Mouse (Mus musculus): ENCODE results near the gene Polr2e.
A peak's percentile ranks its signal among the peaks of the same experiment; 100 is the strongest.

Polr2e gene

DNA sequence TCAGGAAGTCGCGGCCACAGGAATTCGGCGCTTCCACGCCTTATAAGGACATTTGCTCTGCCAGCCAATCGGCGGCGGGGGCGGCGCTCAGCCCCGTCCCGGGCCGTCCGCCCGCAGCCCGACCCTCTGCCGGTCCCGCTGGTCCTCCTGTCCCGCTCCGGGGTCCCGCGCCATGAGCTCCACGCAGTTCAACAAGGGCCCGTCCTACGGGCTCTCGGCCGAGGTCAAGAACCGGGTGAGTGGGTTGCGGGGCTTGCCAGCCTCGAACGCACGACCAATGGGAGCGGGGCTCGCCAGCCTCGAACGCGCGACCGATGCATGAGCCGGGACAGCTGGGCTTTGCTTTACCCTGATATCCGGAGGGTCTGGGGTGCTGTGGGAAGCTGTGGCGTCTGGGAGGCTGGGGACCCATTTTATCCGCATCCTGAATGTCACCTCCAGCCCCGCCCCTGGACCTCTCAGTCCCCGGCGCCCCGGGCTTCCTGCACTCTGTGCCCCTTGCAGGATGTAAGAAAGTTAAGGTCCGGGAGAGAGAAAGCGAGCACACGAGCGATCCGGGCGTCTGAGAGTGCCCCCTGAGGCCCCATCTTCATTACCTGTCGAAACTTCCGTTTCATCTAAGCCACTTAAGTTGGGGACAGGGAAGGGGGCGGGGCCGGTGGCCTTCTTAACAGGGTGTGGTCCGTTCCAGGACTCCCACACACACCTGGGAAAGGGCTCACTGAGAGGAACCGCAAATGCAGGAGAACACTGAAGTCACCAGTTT, 50.9 kb downstream of the Polr2e start, which contains the start of gene Cnn2:
Gene Cnn2 (plus strand): TSS at position 79 of the 766 bp plus-strand sequence.
- peak; percentile 80 for DNase-seq (ENCODE audit: low spot score)

DNA sequence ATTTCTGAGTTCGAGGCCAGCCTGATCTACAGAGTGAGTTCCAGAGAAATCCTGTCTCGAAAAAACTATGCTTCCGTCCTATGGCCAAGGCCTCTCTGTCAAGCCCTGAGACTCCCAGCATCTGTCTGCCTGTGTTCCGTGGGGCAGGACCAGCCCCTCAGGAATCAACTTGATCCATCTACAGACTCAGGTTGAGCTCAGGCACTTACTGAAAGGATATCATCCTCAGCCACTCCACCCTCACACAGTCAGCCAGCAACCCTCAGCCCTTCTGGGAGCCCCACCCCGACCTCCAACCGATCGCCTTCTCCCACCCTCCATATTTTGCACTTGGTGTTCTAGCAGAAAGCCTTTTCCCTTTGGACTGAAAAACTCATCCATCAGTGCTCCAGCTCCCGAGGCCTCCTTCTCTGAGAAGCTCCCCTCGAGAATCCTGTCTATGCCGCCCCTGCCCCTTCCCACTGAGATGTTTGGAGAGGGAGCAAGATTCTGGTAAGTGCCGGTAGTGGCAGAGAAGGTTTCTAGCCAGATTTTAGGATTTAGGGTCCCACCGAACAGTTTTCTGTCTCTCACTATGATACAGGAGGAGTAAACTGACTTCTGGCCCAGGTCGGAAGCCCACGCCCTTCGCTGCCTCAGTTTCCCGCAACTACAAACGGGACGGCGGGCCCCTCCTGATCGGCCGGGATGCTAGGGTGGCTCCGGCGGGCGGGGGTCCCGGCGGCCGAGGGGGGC, 51.7 kb downstream of the Polr2e start:
- no peak for DNase-seq (ENCODE audit: low spot score)

DNA sequence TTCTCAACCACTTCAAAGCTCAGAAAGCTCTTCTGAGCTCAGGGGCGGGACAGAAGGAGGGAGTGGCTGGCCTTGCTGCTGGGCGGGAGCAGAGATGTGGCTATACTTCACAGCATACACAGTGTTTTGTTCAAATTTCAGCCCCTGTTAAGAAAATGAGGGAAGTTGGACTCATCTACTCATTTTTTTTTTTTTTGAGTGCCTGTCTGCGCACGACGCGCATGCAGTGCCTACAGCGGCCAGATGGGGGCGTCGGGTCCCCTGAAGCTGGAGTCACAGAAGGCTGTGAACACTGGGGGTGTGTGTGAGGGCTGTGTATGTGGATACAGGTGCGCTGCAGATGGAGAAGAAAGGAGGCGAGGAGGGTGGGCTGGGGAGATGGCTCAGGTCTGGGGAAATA, 52.6 kb downstream of the Polr2e start:
- peak; percentile 88 for DNase-seq (ENCODE audit: low spot score)

DNA sequence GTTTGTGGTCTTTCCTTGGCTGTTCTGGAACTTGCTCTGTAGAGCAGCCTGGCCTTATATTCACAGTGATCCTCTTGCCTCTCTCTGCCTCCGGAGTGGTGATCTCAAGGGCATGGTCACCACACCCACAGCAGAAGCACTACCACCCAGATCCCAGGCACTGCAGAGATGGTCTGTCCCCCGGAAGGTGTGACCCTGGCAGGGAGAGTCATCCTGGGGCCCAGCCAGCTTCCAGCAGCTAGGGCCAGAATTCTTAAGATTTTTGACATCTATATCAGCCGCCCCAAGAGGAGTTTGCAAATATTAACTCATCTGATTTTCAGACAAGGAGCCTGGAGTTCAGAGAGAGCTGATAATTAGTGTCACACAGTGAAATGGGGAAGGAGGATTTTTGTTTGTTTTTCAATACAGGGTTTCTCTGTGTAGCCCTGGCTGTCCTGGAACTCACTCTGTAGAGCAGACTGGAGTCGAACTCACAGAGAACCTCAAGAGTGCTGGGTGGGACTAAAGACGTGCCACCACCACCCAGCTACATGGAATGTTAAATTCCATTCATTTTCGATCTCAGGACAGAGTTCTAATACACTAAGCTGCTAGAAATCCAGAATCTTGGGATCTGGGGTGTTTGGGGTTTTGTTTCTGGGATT, 53.2 kb downstream of the Polr2e start:
- no peak for DNase-seq (ENCODE audit: low spot score)

Data from embryo, embryonic 10 days (tissue).